Mouse (Mus musculus) bone marrow, adult 2 months (tissue): ENCODE results near the gene Ncoa1.

Experiments
- CTCF ChIP-seq: fragments of 200-500 bp; IDR thresholded peaks from 2 replicates; pipeline ENCODE4 v1.5.1; 2011; ENCODE audit warnings: low read length, control low read depth; ENCODE audit not compliant: control insufficient read depth, insufficient read depth
- POLR2A ChIP-seq: fragments of 200-500 bp; IDR thresholded peaks from 2 replicates; pipeline ENCODE4 v1.6.1; 2011; ENCODE audit warnings: low read depth, mild to moderate bottlenecking, control low read depth, low read length, borderline replicate concordance; ENCODE audit not compliant: control insufficient read depth

DNA sequence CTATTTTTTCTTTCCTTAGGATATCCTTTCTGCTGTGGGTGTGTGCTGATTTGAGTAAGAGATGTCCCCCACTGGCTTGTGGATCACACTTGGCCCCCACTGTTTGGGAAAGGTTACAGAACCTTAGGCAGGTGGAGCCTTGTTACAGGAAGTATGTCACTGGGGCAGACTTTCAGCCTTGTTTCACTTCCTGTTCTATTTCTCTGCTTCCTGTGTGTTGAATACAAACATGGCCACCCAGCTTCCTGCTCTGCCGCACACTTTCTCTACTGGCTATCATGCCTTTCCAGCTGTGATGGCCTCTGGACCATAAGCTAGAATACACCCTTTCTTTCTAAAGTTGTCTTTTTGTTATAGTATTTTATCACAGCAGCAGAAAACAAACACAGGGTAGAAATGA is 111.0 kb downstream of the Ncoa1 start:
- TF ChIP-seq CTCF = no peak
- TF ChIP-seq POLR2A = no peak
